Mouse (Mus musculus) liver, embryonic 14 days (tissue): ENCODE measurements around the gene Taok1. TPM values are rescaled to one million over a fixed set of nuclear protein-coding genes. Genes with fewer than 3 reads are reported as not detected.

Experiments used
- polyA plus RNA-seq: library from polyadenylated mRNA; depleted of rRNA; stranded (reverse); fragments of >200 nt; gene quantifications from 2 replicates; pipeline ENCODE4 v1.2.3, GENCODE M21; 2012; rRNA removed

Gene Taok1
- 3.7 and 4.5 TPM in 2 replicates for polyA plus RNA-seq

GRCm38 (mm10) chr11:77607538-77608455, at the start of gene Taok1:
Gene Taok1 (minus strand): TSS chr11:77607815.

GRCm38 (mm10) chr11:77519043-77519442, 88.6 kb downstream of the Taok1 start, which contains the start of gene Gm10392:
Gene Gm10392 (minus strand): TSS chr11:77519198.

GRCm38 (mm10) chr11:77515637-77516552, 91.7 kb downstream of the Taok1 start, which contains the start of gene Trp53i13:
Gene Trp53i13 (minus strand): TSS chr11:77515980.

GRCm38 (mm10) chr11:77514832-77515636, 92.6 kb downstream of the Taok1 start, which contains the start of gene Abhd15:
Gene Abhd15 (plus strand): TSS chr11:77515121.

DNA sequence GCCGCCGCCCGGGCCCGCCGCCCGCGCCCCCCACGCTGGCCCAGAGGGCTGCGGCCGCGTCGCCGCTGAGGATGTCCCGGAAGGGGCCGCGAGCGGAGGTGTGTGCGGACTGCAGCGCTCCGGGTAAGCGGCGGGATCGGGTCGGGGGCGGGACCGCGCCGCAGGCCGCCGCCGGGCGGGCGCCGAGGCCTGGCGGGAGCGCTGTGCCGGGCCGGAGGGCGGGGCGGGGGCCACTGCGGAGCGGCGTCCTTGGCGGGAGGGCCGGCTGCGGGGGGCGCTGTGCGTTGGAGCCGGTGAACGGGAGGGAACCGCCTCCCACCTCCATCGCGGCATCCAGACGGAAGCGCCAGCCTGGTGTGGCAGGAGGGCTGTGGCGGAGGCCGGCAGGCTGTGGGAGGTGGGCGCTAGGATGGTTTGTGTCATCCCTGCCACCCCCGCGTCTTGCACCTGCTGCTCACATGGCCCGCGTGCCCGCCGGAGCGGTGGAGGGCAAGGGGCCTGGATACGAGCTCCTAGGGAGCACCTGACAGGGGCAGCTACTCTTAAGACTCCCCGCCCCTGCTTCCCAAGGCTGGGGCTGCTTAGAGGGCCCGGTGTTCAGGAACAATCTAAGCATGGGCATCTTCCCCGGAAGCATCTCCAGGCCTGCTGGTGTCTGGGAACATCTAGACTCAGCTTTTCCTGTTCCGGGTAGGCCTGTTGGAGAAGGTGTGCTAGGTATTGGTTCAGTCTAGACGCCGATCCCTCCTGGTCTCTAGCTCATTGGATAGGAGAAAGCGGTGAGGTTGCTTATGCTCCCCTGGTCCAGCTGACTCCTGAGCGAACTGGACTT, 113.9 kb downstream of the Taok1 start, which contains the start of gene Git1:
Git1 (plus strand) TSS at position 51 of the 832 bp plus-strand sequence.

GRCm38 (mm10) chr11:77489591-77490235, 117.9 kb downstream of the Taok1 start, which contains the start of gene Ankrd13b:
Gene Ankrd13b (minus strand): TSS chr11:77489678.

Other genes with a start within 250 kb of the Taok1 start
- 0.09 and 0.23 TPM in 2 replicates for gene Coro6, start 145.4 kb downstream of the Taok1 start, polyA plus RNA-seq
- 3.4 and 3.6 TPM in 2 replicates for gene Ankrd13b, start 118.1 kb downstream of the Taok1 start, polyA plus RNA-seq
- 6.0 and 6.9 TPM in 2 replicates for gene Git1, start 114.3 kb downstream of the Taok1 start, polyA plus RNA-seq
- gene Abhd15, start 92.7 kb downstream of the Taok1 start, polyA plus RNA-seq = 0.72 and 0.92 TPM in 2 replicates
- 2.6 and 2.7 TPM in 2 replicates for gene Trp53i13, start 91.8 kb downstream of the Taok1 start, polyA plus RNA-seq
- not detected in 2 replicates for gene Gm10392, start 88.6 kb downstream of the Taok1 start, polyA plus RNA-seq
- gene Nufip2, start 78.3 kb upstream of the Taok1 start, polyA plus RNA-seq = 8.2 and 10.0 TPM in 2 replicates
- not detected in 2 replicates for gene Cryba1, start 117.5 kb upstream of the Taok1 start, polyA plus RNA-seq
- 11.7 and 14.6 TPM in 2 replicates for gene Myo18a, start 155.4 kb upstream of the Taok1 start, polyA plus RNA-seq
- gene Gm10277, start 179.9 kb upstream of the Taok1 start, polyA plus RNA-seq = not detected in 2 replicates